Mouse (Mus musculus): ENCODE results near the gene Pgap1.

- TF ChIP-seq HCFC1 (IDR thresholded peaks at IDR 0.05; ENCODE audit: borderline replicate concordance, insufficient read depth, low read length) (no peak), MAFK (IDR thresholded peaks at IDR 0.05; ENCODE audit: insufficient read depth, low read depth, low read length) (no peak), ZC3H11A (IDR thresholded peaks at IDR 0.05; ENCODE audit: borderline replicate concordance, low read depth, low read length) (no peak), CHD2 (IDR thresholded peaks at IDR 0.05; ENCODE audit: low read depth, low read length) (no peak), ZNF384 (IDR thresholded peaks at IDR 0.05; ENCODE audit: low read depth, low read length) (no peak)
These were observed 90.1 kb downstream of the Pgap1 start for GRCm38 (mm10) chr1:54467366-54467765.
